Mouse (Mus musculus) adrenal gland, adult (tissue): ENCODE measurements around the gene AF366264.
A peak's percentile ranks its signal among the peaks of the same experiment; 100 is the strongest.
"Not testable (repeated sequence)": the region's sequence is repeated elsewhere in the genome, so short reads cannot be mapped to it uniquely, and the experiment has no call there.

Experiments used
- DNase-seq, 2 experiments: peaks; one replicate each; pipeline ENCODE4 v3.0.0; 2022 to 2023; ENCODE audit warnings: low spot score in 1 of 2; ENCODE audit not compliant: inconsistent age in 2 of 2

The AF366264 gene

GRCm38 (mm10) chr8:13838289-13838688 is at the start of gene AF366264:
AF366264 (minus strand) TSS chr8:13838389.
- DNase-seq: not testable (repeated sequence)

- DNase-seq: not testable (repeated sequence)
Observed at GRCm38 (mm10) chr8:13843286-13843685, 5.1 kb upstream of the AF366264 start.

GRCm38 (mm10) chr8:13828598-13829172 is 9.5 kb downstream of the AF366264 start:
- no peak for DNase-seq

GRCm38 (mm10) chr8:13799566-13799965 is 38.6 kb downstream of the AF366264 start:
- DNase-seq: no peak

- no peak for DNase-seq
Observed at GRCm38 (mm10) chr8:13797676-13798075, 40.5 kb downstream of the AF366264 start.

GRCm38 (mm10) chr8:13793746-13794101 is 44.5 kb downstream of the AF366264 start:
- no peak for DNase-seq

- DNase-seq: no peak
Observed at GRCm38 (mm10) chr8:13793097-13793745, 45.0 kb downstream of the AF366264 start.

- DNase-seq: no peak
Observed at GRCm38 (mm10) chr8:13789606-13790005, 48.6 kb downstream of the AF366264 start.

GRCm38 (mm10) chr8:13785764-13786299 is 52.4 kb downstream of the AF366264 start:
- DNase-seq: peak; percentile 95 to 98

GRCm38 (mm10) chr8:13785250-13785763 is 52.9 kb downstream of the AF366264 start, which contains the start of gene Upf3a:
Upf3a (plus strand) TSS chr8:13785615.
- peak; percentile 93 to 97 for DNase-seq
